Mouse (Mus musculus): ENCODE data around the gene Tra2b. TPM values are rescaled to one million over a fixed set of nuclear protein-coding genes. Genes with fewer than 3 reads are reported as not detected.
A peak's percentile ranks its signal among the peaks of the same experiment; 100 is the strongest.
"Not testable (repeated sequence)": the region's sequence is repeated elsewhere in the genome, so short reads cannot be mapped to it uniquely, and the experiment has no call there.

The Tra2b gene
- polyA plus RNA-seq, 1 experiment from 2014 or later, result 373 TPM

DNA sequence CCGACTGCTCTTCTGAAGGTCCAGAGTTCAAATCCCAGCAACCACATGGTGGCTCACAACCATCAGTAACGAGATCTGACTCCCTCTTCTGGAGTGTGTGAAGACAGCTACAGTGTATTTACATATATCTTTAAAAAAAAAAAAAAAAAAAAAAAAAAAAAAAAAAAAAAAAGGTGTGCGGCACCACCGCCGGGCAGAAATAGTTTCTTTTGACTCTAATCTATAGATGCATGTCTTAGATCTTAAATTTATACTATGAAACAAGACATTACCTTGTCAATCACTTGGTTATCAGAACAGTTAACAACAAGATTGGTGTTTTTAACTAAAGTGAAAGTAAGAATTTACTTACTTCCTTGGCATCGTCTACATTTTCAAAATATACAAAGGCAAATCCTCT lies 13.6 kb downstream of the Tra2b start:
- not testable (repeated sequence) for H3K9me3 ChIP-seq (ENCODE audit: control insufficient read depth, low read length); H3K4me2 ChIP-seq (ENCODE audit: low read length); H3K27me3 ChIP-seq (replicated peaks; ENCODE audit: control insufficient read depth, insufficient read depth, low read length); H3K4me1 ChIP-seq (replicated peaks; ENCODE audit: control insufficient read depth, insufficient read depth, low read length); H3K9ac ChIP-seq (replicated peaks; ENCODE audit: low read depth, low read length); H3K27ac ChIP-seq (ENCODE audit: low read length); ATAC-seq; H3K4me3 ChIP-seq (replicated peaks; ENCODE audit: low read length)
- WGBS, result 83% methylated on average over 6 of the region's 6 CpGs
- peaks cover 28% of the 10 kb centered on the region for H3K36me3 ChIP-seq (ENCODE audit: control insufficient read depth, insufficient read depth)

DNA sequence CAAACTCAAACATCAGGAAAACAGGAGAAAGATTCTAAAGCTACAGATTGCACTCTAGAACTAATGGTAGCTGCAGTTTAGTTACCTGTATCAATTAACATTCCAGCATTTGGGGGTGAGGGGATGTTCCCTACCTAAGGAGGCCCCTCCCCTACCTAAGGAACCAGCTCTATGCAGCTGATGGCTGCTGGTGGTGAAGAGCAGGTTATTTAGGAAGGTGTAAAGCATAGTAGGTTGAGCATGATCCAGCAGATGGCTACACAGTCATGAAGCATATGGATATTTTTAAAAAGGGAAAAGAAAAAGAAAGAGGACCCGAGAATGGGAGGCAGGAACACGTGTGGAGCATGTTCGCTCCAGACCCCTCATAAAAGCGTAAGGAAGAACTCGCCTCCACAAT lies 15.5 kb downstream of the Tra2b start:
- Histone ChIP-seq H3K4me2 (ENCODE audit: low read length) (no peak overlapping the region), H3K27me3 (replicated peaks; ENCODE audit: control insufficient read depth, insufficient read depth, low read length) (no peaks in the 10 kb centered on the region), H3K36me3 (ENCODE audit: control insufficient read depth, insufficient read depth) (peaks cover 31% of the 10 kb centered on the region), H3K27ac (ENCODE audit: low read length) (no peak overlapping the region), H3K9ac (replicated peaks; ENCODE audit: low read depth, low read length) (no peak overlapping the region), H3K9me3 (ENCODE audit: control insufficient read depth, low read length) (no peaks in the 10 kb centered on the region), H3K4me1 (replicated peaks; ENCODE audit: control insufficient read depth, insufficient read depth, low read length) (no peaks in the 10 kb centered on the region), H3K4me3 (replicated peaks; ENCODE audit: low read length) (no peak overlapping the region)
- ATAC-seq, result peak; percentile 36; the same call in 1 of the 2 replicates
- 87% methylated on average over 5 of the region's 5 CpGs for WGBS

DNA sequence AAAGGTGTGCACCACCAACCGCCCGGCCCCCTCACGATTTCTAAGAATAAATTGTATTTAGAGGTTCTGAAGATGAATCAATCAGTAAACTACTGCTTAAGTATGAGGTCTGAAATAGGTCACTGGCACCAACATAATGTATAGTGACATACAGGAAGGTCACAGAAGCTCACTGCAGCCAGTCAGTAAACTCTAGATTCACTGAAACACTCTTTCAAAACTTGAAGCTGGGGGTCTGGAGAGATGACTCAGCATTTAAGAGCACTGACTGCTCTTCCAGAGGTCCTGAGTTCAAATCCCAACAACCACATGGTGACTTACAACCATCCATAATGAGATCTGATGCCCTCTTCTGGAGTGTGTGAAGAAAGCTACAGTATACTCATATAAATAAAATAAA lies 16.1 kb downstream of the Tra2b start:
- H3K27ac ChIP-seq (ENCODE audit: low read length), result no peak overlapping the region
- H3K4me1 ChIP-seq (replicated peaks; ENCODE audit: control insufficient read depth, insufficient read depth, low read length), result no peaks in the 10 kb centered on the region
- ATAC-seq, result no peak
- H3K27me3 ChIP-seq (replicated peaks; ENCODE audit: control insufficient read depth, insufficient read depth, low read length), result no peaks in the 10 kb centered on the region
- H3K36me3 ChIP-seq (ENCODE audit: control insufficient read depth, insufficient read depth), result peaks cover 33% of the 10 kb centered on the region
- H3K9ac ChIP-seq (replicated peaks; ENCODE audit: low read depth, low read length), result no peak overlapping the region
- H3K4me2 ChIP-seq (ENCODE audit: low read length), result no peak overlapping the region
- H3K9me3 ChIP-seq (ENCODE audit: control insufficient read depth, low read length), result no peaks in the 10 kb centered on the region
- WGBS, result 95% methylated on average over 3 of the region's 3 CpGs
- H3K4me3 ChIP-seq (replicated peaks; ENCODE audit: low read length), result no peak overlapping the region

DNA sequence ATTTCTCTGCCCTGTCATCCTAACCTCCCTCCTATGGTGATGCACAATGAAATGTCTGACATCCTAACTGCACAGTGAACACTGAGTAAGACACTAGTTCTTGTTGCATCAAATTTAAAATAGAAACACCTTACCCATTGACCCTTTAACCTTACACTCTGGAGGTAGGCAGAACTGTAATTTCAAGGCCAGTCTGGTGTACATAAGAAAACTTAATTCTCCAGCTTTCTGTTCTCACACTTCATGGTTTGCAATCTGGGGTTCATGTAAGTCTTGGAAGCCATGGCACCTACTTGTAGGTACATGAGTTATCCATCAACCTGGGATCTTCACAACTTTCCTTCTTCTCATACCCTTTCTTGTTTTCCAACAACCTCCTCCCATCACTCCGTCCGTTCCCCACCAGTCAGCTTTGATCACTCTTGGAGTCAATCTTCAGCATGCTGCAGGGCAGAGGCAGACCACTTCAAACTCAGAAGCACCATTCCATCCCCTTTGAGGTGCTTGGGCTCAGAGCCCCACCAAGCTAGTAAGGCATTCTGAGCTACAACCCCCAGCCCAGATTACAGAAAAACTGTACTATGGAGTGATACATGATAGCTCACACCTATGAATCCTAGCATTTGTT lies 23.5 kb downstream of the Tra2b start:
- Histone ChIP-seq H3K36me3 (ENCODE audit: control insufficient read depth, insufficient read depth) (peaks cover 23% of the 10 kb centered on the region), H3K4me3 (replicated peaks; ENCODE audit: low read length) (no peak overlapping the region), H3K9ac (replicated peaks; ENCODE audit: low read depth, low read length) (no peak overlapping the region), H3K9me3 (ENCODE audit: control insufficient read depth, low read length) (no peaks in the 10 kb centered on the region), H3K27ac (ENCODE audit: low read length) (no peak overlapping the region), H3K27me3 (replicated peaks; ENCODE audit: control insufficient read depth, insufficient read depth, low read length) (no peaks in the 10 kb centered on the region), H3K4me2 (ENCODE audit: low read length) (no peak overlapping the region), H3K4me1 (replicated peaks; ENCODE audit: control insufficient read depth, insufficient read depth, low read length) (no peaks in the 10 kb centered on the region)
- WGBS, result 93% methylated on average over 2 of the region's 2 CpGs
- no peak for ATAC-seq

DNA sequence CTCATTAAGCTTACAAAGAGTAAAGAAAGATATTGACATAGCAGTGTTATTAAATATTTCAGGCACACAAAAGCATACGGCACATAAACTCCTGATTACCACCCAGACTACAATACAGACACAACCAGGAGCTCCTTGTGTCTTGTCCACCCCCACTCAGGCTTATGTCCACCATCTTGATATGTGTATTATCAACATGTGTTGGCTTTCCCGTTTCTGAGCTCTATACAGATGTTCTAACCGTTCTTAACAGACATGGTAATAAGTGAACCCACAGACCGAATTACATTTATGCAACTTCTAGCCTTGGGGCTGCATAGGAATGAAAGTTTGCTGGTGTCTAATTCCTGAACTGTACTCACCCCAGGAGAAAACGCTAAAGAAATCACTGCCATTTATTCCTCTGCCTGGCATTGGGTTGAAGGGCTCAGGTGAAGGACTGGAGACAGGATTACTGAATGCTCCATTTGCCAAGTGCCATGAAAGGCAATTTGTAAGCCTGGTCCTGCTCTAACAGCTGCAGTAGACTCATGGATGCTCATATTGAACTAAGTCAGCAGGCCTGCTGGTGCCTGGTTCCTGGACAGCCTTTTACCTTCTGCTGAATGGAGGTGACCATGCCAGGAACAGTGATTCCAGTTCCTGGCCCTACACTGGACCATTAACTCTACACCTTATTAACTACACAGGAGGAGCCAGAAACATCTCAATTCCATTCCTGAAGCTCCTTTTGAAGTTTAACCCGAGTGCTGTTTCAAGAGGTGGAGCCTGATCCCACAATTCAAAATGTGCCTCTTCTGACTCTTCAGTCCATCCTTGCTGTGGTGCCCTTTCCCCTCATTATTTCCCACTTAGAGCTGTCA lies 24.2 kb downstream of the Tra2b start:
- no peak overlapping the region for H3K4me2 ChIP-seq (ENCODE audit: low read length)
- WGBS, result 80% methylated on average over 6 of the region's 6 CpGs
- H3K9ac ChIP-seq (replicated peaks; ENCODE audit: low read depth, low read length), result no peak overlapping the region
- no peaks in the 10 kb centered on the region for H3K9me3 ChIP-seq (ENCODE audit: control insufficient read depth, low read length)
- H3K4me3 ChIP-seq (replicated peaks; ENCODE audit: low read length), result no peak overlapping the region
- H3K4me1 ChIP-seq (replicated peaks; ENCODE audit: control insufficient read depth, insufficient read depth, low read length), result no peaks in the 10 kb centered on the region
- ATAC-seq, result peak; percentile 32; the same call in 1 of the 2 replicates
- no peaks in the 10 kb centered on the region for H3K27me3 ChIP-seq (replicated peaks; ENCODE audit: control insufficient read depth, insufficient read depth, low read length)
- no peak overlapping the region for H3K27ac ChIP-seq (ENCODE audit: low read length)
- H3K36me3 ChIP-seq (ENCODE audit: control insufficient read depth, insufficient read depth), result peaks cover 20% of the 10 kb centered on the region

DNA sequence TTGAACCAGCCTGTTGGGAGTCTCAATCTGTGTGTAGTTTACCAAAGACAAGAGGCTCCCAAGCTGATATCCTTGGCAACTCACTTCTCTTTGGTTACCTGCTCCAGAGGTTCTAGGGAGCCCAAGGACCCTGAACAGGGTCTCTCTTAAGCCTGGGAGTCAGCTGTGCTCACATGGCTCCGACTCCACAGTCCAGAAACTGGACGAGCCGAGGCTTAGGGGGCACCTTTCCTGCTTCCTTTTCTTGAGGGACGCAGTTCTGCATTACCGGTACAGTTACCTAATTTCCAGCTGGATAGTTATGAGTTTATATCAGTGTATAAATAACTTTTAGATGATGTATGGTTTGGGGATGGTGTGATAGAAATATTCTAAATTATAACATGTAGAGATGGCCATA lies 24.9 kb downstream of the Tra2b start:
- H3K36me3 ChIP-seq (ENCODE audit: control insufficient read depth, insufficient read depth), result peaks cover 20% of the 10 kb centered on the region
- ATAC-seq, result no peak
- H3K9ac ChIP-seq (replicated peaks; ENCODE audit: low read depth, low read length), result no peak overlapping the region
- WGBS, result 89% methylated on average over 5 of the region's 5 CpGs
- H3K27me3 ChIP-seq (replicated peaks; ENCODE audit: control insufficient read depth, insufficient read depth, low read length), result no peaks in the 10 kb centered on the region
- no peak overlapping the region for H3K4me2 ChIP-seq (ENCODE audit: low read length)
- no peaks in the 10 kb centered on the region for H3K4me1 ChIP-seq (replicated peaks; ENCODE audit: control insufficient read depth, insufficient read depth, low read length)
- H3K27ac ChIP-seq (ENCODE audit: low read length), result no peak overlapping the region
- H3K9me3 ChIP-seq (ENCODE audit: control insufficient read depth, low read length), result no peaks in the 10 kb centered on the region
- H3K4me3 ChIP-seq (replicated peaks; ENCODE audit: low read length), result no peak overlapping the region

DNA sequence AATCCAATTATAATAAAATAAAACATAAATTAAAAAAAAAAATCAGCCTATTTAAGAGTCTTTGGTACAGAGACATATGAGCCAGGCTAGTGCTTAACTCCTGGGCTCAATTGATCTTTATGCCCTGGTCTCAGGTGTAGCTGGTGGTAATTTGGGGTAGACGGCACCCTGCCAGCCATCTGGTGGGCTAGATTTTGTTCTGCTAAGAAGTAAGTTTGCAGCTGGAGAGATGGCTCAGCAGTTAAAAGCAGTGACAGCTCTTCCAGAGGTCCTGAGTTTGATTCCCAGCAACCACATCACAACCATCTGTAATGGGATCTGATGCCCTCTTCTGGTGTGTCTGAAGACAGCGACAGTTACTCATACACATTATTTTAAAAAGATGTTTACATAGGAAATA lies 25.8 kb downstream of the Tra2b start:
- ATAC-seq, result no peak
- WGBS, result 84% methylated on average over 2 of the region's 2 CpGs
- Histone ChIP-seq H3K27me3 (replicated peaks; ENCODE audit: control insufficient read depth, insufficient read depth, low read length) (no peaks in the 10 kb centered on the region), H3K27ac (ENCODE audit: low read length) (no peak overlapping the region), H3K9me3 (ENCODE audit: control insufficient read depth, low read length) (no peaks in the 10 kb centered on the region), H3K4me2 (ENCODE audit: low read length) (no peak overlapping the region), H3K36me3 (ENCODE audit: control insufficient read depth, insufficient read depth) (peaks cover 18% of the 10 kb centered on the region), H3K4me1 (replicated peaks; ENCODE audit: control insufficient read depth, insufficient read depth, low read length) (no peaks in the 10 kb centered on the region), H3K9ac (replicated peaks; ENCODE audit: low read depth, low read length) (no peak overlapping the region), H3K4me3 (replicated peaks; ENCODE audit: low read length) (no peak overlapping the region)

DNA sequence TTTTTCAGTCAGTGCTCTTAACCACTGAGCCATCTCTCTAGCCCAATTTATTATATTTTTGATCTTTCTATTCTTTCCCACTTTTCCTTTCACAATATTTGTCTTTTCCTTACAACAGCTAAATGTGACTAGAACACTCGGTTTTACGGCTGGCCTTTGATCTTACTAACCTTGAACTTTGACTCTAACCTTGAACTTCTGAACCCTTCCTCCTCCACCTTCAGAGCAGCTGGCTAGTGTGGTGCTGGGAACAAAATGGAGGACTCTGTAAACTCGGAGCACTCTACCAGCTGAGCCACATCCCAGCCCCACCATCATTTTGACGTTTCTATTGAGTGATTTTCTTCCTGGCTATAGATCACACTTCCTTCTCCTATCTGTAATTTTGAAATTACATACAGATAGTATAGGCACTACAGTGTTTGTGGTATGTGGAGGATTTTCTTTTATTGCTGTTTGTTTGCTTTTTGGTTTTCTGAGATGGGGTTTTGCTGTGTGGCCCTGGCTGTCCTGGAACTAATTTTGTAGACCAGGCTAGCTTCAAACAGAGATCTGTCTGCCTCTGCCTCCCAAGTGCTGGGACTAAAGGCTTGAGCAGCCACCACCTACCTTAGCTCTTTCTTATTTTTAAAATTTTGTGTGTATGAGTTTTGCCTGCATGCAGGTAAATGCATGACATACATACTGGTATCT lies 26.7 kb downstream of the Tra2b start:
- Histone ChIP-seq H3K4me2 (ENCODE audit: low read length) (no peak overlapping the region), H3K4me1 (replicated peaks; ENCODE audit: control insufficient read depth, insufficient read depth, low read length) (peaks cover 2% of the 10 kb centered on the region; the same call in 1 of the 2 replicates), H3K27me3 (replicated peaks; ENCODE audit: control insufficient read depth, insufficient read depth, low read length) (no peaks in the 10 kb centered on the region), H3K9ac (replicated peaks; ENCODE audit: low read depth, low read length) (no peak overlapping the region), H3K9me3 (ENCODE audit: control insufficient read depth, low read length) (no peaks in the 10 kb centered on the region), H3K4me3 (replicated peaks; ENCODE audit: low read length) (no peak overlapping the region), H3K36me3 (ENCODE audit: control insufficient read depth, insufficient read depth) (peaks cover 15% of the 10 kb centered on the region), H3K27ac (ENCODE audit: low read length) (no peak overlapping the region)
- no peak for ATAC-seq
- WGBS, result 87% methylated on average over 4 of the region's 4 CpGs

DNA sequence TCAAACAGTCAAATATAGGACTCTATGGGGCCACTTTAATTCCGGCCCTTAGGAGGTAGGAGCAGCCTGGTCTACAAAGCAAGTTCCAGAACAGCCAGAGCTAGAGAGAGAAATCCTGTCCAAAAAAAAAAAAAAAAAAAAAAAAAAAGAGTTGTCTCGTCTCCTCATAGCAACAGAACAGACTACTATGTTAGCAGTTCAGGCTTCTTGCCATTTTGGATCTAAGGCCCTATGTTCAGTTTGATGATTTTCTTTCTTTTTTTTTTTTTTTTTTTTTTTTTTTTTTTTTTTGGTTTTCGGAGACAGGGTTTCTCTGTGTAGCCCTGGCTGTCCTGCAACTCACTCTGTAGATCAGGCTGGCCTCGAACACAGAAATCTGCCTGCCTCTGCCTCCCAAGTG lies 27.4 kb downstream of the Tra2b start:
- H3K27me3 ChIP-seq (replicated peaks; ENCODE audit: control insufficient read depth, insufficient read depth, low read length); H3K9me3 ChIP-seq (ENCODE audit: control insufficient read depth, low read length); ATAC-seq; H3K27ac ChIP-seq (ENCODE audit: low read length); H3K4me1 ChIP-seq (replicated peaks; ENCODE audit: control insufficient read depth, insufficient read depth, low read length); H3K9ac ChIP-seq (replicated peaks; ENCODE audit: low read depth, low read length); H3K4me2 ChIP-seq (ENCODE audit: low read length); H3K4me3 ChIP-seq (replicated peaks; ENCODE audit: low read length): not testable (repeated sequence)
- WGBS, result 84% methylated on average over 4 of the region's 4 CpGs
- H3K36me3 ChIP-seq (ENCODE audit: control insufficient read depth, insufficient read depth), result peaks cover 15% of the 10 kb centered on the region
